ENCODE assay signal across 20 mouse cellular contexts in genomic region chr8:87496511-87496910, GRCm38 (mm10). TPM values are rescaled to one million over a fixed set of nuclear protein-coding genes. Genes with fewer than 3 reads are reported as not detected.
"Had no signal": no experiment of that assay in that cellular context is flagged by ENCODE, and none has a peak within 500 bp of the region (broad histone marks: within the 10 kb centered on the region; RNA-seq: fewer than 3 reads in every experiment).

No protein-coding gene starts in this region.

- ATAC-seq: midbrain, embryonic 15.5 days had no signal

- H3K9ac ChIP-seq: kidney, embryonic 15.5 days; limb, embryonic 13.5 days; liver, embryonic 13.5 days; midbrain, embryonic 12.5 days; midbrain, embryonic 15.5 days had no signal

- H3K36me3 ChIP-seq: kidney, embryonic 15.5 days; limb, embryonic 13.5 days; liver, embryonic 13.5 days; midbrain, embryonic 12.5 days; midbrain, embryonic 15.5 days had no signal

- H3K4me2 ChIP-seq: kidney, embryonic 15.5 days; limb, embryonic 13.5 days; liver, embryonic 13.5 days; midbrain, embryonic 12.5 days; midbrain, embryonic 15.5 days had no signal

- H3K27ac ChIP-seq: kidney, embryonic 15.5 days; limb, embryonic 13.5 days; liver, embryonic 13.5 days; macrophage; midbrain, embryonic 12.5 days; midbrain, embryonic 15.5 days; stomach, postnatal 0 days had no signal

- DNase-seq: kidney, adult 8-10 months; kidney, postnatal 10 days; kidney, postnatal 36 days; left cerebral cortex, postnatal 4 days; liver; liver, embryonic 13.5 days; lung, adult 2 months; lung, postnatal 14 days; right cerebral cortex, postnatal 14 days; right cerebral cortex, postnatal 4 days; thymus, adult 18-20 months; thymus, postnatal 36 days had no signal

- H3K9me3 ChIP-seq: kidney, embryonic 15.5 days; limb, embryonic 13.5 days; liver, embryonic 13.5 days; midbrain, embryonic 12.5 days; midbrain, embryonic 15.5 days had no signal

- H3K4me1 ChIP-seq: kidney, embryonic 15.5 days; liver, embryonic 13.5 days; midbrain, embryonic 12.5 days; midbrain, embryonic 15.5 days had no signal

- H3K4me3 ChIP-seq: kidney, embryonic 15.5 days; limb, embryonic 13.5 days; liver, embryonic 13.5 days; midbrain, embryonic 12.5 days; midbrain, embryonic 15.5 days had no signal

- H3K27me3 ChIP-seq: kidney, embryonic 15.5 days; limb, embryonic 13.5 days; liver, embryonic 13.5 days; midbrain, embryonic 12.5 days; midbrain, embryonic 15.5 days had no signal

RNA-seq across cellular contexts. Expression of gene Cbln1, which starts 24.1 kb away (rescaled TPM):
- polyA plus RNA-seq: kidney, embryonic 15.5 days; liver, embryonic 16.5 days; lung, adult 2 months; lung, embryonic 16.5 days; macrophage had no signal
